Mouse (Mus musculus): ENCODE measurements around the gene Slc7a7.

GRCm38 (mm10) chr14:54423406-54423805, 5.8 kb upstream of the Slc7a7 start:
- TF ChIP-seq GATA1 (IDR thresholded peaks at IDR 0.05; ENCODE audit: borderline replicate concordance, low read length) (no peak), FLI1 (IDR thresholded peaks at IDR 0.05; ENCODE audit: low read length) (no peak)

Data from megakaryocyte, embryonic 14.5 days (primary cell).